Mouse (Mus musculus): ENCODE measurements around the gene C1qtnf2. TPM values are rescaled to one million over a fixed set of nuclear protein-coding genes. Genes with fewer than 3 reads are reported as not detected.

C1qtnf2 gene
- total RNA-seq (2015; ENCODE audit: low replicate concordance) (not detected in 2 replicates), total RNA-seq (2017; ENCODE audit: low replicate concordance) (not detected in 2 replicates)

DNA sequence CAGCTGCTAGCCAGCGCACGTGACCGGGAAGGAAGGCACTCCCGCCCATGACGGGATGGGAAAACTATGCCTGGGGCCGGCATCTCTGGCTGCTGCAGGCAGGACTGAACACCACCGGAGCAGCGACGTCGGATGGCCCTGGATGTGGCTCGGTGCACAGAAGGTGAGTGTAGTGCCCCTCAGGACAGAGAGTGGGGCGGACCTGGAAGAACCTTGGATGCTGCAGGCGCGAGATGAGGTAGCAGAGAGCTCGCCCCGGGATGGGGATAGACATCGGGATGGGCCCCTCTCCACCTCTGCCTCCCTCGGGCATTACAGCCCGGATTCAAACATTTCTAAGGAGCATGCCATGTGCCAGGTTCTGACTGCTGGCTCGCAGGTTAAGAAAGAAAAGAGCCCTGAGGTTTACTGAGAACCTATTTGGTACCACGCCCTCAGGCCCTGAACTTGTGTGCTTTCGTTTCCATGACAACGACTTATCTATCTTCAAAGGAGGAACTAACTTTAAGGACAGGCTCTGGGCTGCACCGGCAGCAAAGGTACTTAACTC, at the start of gene C1qtnf2:
Gene C1qtnf2 (plus strand): TSS at position 52 of the 550 bp plus-strand sequence.
- no peak for ATAC-seq (replicated peaks; ENCODE audit: low FRiP score, poor library complexity, severe bottlenecking)

DNA sequence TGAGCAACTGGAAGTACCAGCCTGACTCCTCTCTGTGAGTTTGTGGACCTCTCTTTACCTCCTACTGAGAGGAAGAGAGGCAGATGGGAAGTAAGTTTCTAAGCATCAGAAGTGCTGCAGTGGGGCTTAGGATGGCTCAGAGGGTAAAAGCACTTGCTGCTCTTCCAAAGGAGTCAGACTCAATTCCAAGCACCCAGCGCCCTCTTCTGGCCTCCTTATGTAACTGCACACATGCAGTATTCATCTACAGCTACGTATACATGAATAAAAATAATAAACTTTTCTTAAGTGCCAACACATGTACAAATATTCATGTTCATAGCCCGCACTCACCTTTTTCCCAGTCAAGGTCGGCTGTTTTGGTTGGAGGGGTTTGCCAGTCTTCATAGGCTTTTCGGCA, 49.7 kb upstream of the C1qtnf2 start:
- no peak for ATAC-seq (replicated peaks; ENCODE audit: low FRiP score, poor library complexity, severe bottlenecking)

DNA sequence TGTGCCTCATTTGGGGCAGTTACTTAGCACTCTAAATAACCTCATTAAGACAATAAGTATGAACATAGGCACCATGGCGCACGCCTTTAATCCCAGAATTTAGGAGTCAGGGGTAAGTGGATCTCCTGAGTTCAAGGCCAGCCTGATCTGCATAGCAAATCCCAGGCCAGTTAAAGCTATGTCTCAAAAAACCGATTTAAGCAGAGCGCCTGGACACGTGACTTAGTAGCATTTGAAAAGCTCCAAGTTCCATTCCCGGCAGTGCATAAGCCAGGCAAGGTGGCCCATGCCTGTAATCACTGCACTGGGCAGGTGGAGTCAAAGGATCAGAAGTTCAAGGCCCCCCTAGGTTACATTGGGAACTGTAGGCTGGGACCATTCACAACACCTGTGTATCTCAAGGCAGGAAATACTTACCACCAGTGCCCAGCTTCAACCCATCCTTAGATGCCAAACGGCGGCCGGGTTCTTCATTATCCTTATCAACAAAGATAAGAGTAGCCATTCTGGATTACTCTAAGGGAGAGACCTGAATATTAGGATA, 48.8 kb upstream of the C1qtnf2 start:
- no peak for ATAC-seq (replicated peaks; ENCODE audit: low FRiP score, poor library complexity, severe bottlenecking)

DNA sequence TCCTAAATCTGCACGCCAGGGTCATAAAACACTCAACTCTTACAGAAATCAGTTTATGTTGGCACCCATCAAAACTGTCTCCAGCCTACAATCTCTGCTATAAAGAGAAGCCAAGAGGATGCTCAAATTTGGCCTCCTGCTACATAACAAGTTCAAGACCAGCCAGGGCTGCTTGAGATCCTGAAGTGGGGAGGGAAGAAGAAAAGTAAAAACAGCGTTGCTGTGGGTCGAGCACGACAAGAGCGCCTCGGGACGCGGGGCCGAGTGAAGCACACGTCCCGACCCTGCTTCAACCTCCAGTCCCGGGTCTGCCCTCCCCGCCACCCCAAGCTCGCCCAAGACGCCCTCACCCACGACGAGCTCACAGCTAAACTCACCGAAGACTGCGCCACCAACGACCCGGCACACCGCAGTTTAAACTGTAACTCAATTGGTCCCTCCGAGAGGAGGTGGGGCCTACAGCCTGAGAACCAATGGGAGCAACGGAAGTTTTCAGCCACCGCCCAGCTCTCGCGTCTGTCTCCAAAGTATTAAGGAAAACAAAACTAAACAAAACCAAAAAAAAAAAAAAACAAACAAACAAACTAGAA, 48.2 kb upstream of the C1qtnf2 start, which contains the start of gene Pttg1:
Gene Pttg1 (minus strand): TSS at position 428 of the 590 bp plus-strand sequence.
- ATAC-seq (replicated peaks; ENCODE audit: low FRiP score, poor library complexity, severe bottlenecking) = peak; percentile 99

DNA sequence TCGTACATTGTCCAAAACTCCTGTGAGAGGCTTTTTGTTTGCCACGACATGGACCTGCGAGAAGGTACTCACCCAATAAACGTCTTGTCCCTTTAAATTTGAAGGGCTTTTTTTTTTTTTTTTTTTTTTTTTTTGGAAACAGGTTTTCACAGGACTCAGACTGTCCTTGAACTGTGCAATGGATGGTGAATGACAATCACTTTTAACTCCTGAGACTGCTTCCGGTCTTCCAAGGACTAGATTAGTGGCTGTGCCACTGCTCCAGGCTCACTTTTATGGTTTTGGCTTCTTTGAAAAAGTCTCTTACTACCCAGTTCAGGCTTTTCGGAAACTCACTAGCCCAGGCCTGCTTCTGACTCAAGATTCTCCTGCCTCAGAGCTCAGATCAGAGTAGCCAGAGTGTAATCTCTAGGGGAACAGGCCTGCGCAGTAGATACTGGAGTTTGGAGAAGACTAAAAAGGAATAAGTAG, 47.6 kb upstream of the C1qtnf2 start:
- peak; percentile 55 for ATAC-seq (replicated peaks; ENCODE audit: low FRiP score, poor library complexity, severe bottlenecking)

DNA sequence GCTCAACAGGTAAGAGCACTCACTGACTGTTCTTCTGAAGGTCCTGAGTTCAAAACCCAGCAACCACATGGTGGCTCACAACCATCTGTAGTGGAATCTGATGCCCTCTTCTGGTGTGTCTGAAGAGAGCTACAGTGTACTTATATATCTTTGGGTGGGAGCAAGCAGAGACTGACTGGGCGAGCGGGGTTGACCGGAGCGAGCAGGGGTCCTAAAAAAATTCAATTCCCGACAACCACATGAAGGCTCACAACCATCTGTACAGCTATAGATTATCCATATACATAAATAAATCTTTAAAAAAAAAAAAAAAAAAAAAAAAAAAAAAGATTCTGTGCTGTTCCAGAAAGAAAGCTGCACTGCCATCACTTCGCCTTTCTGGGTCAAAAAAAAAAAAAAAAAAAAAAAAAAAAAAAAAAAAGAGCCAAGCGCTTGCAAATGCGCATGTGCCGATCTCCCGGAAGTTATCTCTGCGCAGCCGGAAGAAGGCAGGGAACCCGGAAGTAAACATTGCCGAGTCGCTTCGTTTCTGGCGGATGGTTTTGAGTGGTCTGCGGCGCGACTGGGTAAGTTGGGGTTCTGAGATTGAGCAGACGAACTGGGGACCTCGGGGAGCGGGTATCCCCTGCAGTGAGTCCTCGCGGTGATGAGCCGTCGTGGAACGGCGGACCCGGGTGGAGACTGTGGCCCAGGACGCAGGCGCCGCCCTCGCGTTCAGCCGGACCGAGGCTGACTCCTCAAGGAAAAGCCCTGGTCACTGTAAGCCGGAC, 40.6 kb upstream of the C1qtnf2 start, which contains the start of gene Slu7:
Gene Slu7 (plus strand): TSS at position 491 of the 770 bp plus-strand sequence.
- peak; percentile 93 for ATAC-seq (replicated peaks; ENCODE audit: low FRiP score, poor library complexity, severe bottlenecking)

DNA sequence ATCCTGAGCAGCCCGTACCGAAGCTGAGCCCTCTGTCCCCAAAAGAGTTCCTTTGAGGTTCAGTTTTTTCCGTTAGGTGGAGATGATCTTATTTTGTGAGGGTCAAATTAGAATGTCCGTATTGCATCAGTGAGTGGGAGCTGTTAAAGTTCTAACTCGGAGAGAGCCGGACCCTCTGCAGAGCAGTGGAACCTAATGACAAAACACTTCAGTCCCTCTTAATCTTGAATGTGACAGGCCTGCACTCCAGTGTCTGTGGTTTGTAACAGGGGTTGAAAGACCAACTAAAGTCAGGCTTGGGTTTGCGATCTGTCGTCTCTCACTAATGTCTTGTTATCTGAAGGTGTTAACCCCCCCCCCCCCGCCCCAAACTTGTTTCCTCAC, 40.1 kb upstream of the C1qtnf2 start:
- ATAC-seq (replicated peaks; ENCODE audit: low FRiP score, poor library complexity, severe bottlenecking) = peak; percentile 43; the same call in 1 of the 2 replicates

DNA sequence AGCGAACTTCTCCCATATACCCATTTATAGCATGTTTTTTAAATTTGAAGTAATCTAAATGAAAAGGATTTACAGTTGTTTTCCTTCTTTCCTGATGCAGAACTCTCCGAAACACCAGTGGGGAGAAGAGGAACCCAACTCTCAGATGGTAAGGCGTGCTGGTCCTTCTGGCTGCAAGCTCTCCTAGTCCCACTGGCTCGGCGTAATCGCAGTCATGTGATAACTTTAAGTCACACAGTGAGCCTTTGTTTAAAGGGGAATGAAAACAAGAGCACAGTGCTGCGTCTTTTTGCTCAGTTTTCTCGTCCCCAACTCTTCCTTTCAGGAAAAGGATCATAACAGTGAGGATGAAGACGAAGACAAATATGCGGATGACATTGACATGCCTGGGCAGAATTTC, 33.0 kb upstream of the C1qtnf2 start:
- no peak for ATAC-seq (replicated peaks; ENCODE audit: low FRiP score, poor library complexity, severe bottlenecking)

DNA sequence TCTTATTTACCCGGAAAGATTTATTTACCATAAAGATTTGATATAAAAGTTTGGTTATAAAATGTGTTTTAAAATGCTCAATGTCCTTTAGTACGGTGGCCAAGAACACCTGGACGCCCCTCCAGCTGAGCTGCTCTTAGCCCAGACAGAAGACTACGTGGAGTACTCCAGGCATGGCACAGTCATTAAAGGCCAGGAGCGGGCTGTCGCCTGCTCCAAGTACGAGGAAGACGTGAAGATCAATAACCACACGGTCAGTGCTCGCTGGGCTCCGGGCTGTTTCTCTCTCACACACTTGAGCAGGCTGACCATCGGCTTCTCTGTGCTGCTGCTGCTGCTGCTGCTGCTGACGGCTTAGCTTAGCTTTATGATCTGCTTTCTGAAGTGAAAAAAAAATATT, 30.9 kb upstream of the C1qtnf2 start:
- ATAC-seq (replicated peaks; ENCODE audit: low FRiP score, poor library complexity, severe bottlenecking) = no peak

DNA sequence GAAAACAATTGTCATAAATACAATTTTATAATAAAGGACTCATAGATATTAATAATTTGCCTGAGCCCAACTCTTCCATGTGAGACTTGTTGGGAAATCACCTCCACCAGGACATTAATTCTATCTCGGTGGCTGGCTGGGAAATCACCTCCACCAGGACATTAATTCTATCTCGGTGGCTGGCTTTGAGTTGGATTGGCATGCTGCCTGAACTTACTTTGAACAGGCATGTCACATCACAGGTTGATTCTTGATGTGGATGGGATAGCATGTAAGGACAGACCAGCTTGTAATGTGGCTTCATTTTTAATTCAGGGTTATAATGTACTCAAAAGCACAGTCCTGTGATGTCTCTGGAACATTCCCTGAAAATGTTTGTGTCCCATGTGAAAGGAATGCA, 24.2 kb upstream of the C1qtnf2 start:
- no peak for ATAC-seq (replicated peaks; ENCODE audit: low FRiP score, poor library complexity, severe bottlenecking)

DNA sequence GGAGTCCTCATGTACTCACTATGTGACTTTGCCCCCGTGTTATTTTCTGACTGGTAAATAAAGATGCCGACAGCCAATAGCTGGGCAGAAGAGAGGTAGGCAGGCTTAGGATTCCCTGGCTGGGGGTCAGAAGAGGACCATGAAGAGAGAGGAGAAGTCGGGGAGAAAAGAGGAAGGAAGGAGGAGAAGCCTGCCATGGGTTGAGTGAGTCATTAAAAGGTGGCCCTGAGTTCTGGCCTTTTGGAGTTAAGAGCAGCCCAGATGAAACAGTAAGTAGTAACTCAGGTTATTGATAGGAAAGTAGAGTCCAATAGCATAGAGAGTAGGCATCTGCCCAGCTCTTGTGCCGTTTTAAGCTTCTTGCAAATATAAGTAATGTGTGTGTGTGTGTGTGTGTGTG, 22.8 kb upstream of the C1qtnf2 start:
- no peak for ATAC-seq (replicated peaks; ENCODE audit: low FRiP score, poor library complexity, severe bottlenecking)

DNA sequence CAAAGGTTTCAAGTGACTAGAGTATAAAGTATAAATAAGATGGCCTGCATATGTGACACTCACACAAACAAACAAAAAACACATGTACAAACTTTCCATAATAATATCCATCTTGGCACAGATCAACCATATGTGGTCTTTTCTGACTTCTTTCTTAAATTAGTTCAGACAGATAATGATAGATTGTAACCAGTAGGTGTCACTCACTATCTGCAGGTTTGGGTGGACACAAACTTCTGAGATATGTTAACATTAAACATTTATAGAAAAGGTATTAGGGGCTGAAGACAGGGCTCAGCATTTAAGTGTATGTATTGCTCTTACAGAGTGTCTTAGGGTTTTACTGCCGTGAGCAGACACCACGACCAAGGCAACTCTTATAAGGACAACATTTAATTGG, 21.8 kb upstream of the C1qtnf2 start:
- no peak for ATAC-seq (replicated peaks; ENCODE audit: low FRiP score, poor library complexity, severe bottlenecking)

DNA sequence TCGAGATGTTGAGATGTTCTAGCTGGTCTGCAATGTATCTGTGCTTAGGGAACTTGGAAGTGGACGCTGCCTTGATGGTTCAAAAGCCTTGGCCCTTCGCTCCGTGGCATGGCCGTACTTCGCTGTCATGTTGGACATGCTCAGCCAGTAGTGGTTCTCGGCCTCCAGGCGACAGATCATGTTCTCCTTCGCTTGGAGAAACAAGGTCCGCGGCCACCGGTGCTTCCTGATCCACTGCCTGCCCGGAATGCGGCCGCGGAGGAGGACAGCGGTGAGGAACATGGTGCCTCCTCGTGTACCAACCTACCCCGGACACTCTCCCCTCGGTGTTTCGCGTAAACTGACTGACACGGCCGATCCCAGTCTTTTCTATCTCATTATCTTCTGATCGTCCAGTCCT, 10.9 kb upstream of the C1qtnf2 start:
- no peak for ATAC-seq (replicated peaks; ENCODE audit: low FRiP score, poor library complexity, severe bottlenecking)

DNA sequence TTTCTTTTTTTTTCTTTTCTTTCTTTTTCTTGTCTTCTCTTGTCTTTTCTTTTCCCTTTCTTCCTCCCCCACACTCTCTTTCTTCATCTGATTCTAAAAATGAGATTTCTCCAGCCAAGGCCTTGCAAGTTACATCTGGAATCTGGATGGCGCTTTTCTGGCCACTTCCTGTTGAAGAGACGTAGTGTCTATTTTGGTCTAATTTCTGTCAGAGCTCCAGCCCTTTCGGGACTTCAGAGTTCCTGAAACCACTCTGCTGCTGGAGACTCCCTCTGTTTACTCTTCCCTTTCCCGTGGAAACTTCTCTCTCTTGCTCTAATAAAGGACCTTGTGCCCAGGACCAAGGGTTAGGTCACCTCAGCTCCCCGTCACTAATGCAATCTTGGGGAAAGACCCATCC, 4.0 kb upstream of the C1qtnf2 start:
- ATAC-seq (replicated peaks; ENCODE audit: low FRiP score, poor library complexity, severe bottlenecking) = no peak

DNA sequence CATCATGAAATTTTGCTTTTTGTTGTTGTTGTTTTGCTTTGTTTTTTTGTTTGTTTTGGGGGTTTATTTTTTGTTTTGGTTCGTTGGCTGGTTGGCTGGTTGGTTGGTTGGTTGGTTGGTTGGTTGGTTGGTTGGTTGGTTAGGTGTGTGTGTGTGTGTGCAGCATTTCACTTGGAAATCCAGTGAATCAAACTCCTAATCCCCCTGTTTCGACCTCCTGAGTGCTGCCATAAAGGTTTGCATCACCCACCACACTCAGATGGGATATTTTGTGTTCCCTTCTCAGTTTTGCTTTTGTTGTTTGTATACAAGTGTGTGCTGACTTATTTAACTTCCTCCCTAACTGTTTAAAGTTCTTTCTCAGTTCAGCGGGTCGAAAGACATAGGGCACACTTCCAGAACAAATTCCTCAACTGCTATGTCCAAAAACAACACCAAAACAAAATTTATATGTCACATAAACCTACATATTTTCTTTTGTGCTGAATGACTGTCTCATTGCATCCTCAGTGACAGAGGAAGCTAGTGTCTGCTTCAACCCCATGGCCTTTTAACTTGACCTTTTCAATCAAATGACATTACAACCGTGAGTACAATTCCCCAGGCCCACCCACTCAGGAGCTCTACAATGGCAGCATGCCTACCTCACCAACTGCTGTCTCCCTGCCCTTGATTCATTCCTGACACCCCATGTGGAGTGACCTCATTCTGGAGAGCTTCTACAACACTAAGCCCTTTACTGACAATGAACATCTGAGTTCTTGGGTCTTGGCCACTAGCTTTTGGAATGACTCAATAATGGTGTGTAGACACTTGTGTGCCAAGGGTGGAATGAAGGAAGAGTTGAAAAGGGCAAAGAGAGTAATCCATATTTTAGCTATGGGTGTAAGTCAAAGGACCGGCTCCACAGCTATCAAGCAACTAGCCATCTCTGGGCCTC, 2.9 kb upstream of the C1qtnf2 start:
- ATAC-seq (replicated peaks; ENCODE audit: low FRiP score, poor library complexity, severe bottlenecking) = no peak

DNA sequence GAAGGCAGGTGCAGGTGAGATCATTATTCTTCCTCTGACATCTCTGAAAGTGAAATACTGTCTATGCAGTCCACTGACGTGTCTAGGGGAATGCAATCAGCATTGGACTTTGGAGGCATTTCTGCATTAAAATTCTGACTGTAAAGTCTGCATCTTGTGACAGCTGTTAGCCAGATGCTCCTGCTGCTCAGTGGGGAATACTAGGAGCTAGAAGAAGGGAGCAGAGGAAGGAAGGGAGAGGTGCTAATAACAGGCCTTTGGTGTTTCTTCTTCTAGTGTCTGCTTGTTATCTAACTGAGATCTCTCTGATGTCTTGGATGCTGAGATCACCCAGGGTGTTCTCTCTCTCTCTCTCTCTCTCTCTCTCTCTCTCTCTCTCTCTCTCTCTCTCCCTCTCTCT, 961 bp upstream of the C1qtnf2 start:
- no peak for ATAC-seq (replicated peaks; ENCODE audit: low FRiP score, poor library complexity, severe bottlenecking)

DNA sequence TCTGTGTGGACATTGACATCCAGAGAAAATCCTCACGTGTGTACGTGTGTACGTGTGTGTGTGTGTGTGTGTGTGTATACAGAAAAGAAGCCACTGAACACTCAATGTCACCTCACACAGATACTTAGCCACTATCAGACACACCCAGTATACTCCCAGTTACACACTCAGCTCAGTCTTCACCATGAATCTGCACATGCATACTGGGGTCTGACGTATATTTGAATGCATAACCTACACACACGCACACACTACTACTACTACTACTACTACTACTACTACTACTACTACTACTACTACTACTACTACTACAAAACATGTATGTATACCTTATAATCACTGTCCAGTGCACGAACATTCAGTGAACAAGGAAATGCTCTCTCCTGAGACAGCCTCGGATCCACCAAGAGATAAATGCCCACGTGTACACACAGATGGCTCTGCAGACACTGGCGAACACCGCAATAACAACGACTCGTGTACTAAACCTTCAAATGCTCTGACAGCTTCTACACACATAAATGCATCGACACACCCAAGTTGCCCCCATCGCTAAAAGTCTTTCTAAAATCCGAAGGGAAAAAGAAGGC, 346 bp upstream of the C1qtnf2 start:
- no peak for ATAC-seq (replicated peaks; ENCODE audit: low FRiP score, poor library complexity, severe bottlenecking)

DNA sequence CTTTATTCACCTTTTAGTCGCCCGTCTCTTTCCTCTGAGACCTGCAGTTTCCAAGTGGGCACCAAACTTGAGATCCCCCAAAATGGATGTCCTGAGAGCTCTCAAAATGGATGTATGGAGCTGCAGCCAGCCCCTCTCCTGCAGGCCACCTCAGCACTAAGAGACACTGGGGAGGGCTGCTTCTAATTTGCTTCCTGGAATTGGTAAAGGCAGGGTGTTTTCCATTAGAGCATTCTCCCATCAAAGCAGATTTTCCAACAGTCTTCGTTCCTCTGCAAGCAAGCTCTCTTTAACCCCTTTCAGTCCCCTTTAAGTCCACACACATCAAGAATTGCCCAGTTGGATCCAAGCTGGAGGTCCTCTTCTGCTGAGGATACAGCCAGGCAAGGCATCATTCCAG, 5.3 kb downstream of the C1qtnf2 start:
- ATAC-seq (replicated peaks; ENCODE audit: low FRiP score, poor library complexity, severe bottlenecking) = no peak

DNA sequence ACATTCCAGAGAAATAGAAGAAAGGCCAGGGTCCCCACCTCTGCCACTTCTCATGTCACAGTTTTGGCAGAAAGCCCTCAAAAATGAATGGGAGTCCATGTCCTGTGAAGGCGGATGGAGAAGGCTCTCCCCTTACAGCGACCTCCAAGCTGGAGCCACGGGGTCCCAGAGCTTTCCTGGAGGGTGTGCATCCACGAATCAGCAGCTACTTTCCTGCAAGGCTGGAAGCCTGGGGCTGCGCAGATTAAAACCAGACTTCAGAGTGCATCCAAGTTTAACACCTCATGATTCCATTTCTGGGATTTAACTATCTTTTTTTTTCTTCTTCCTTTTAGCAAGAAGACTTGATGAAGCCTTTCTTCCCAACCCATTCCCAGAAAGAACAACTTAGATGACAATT, 6.5 kb downstream of the C1qtnf2 start:
- no peak for ATAC-seq (replicated peaks; ENCODE audit: low FRiP score, poor library complexity, severe bottlenecking)
